Mouse (Mus musculus) left cerebral cortex, postnatal 36 days (tissue): Measurements from ENCODE around the gene D630039A03Rik. TPM values are rescaled to one million over a fixed set of nuclear protein-coding genes. Genes with fewer than 3 reads are reported as not detected.

ENCODE experiments used
- DNase-seq, 2 experiments: peaks; one replicate each; pipeline ENCODE4 v3.0.0; 2021 to 2022; ENCODE audit warnings: low spot score in 2 of 2, mixed read lengths in 1 of 2
- intact Hi-C: fragments of 180-260 bp; cut with DNase I; formaldehyde crosslinking; loops from one replicate; pipeline ENCODE4 v1.15.1; 2025
- total RNA-seq, 2 experiments: library from RNA; stranded (reverse); gene quantifications; 2 replicates each; pipeline ENCODE4 v1.2.3; 2021

Gene D630039A03Rik
- total RNA-seq, 2 experiments from 2014 or later = 0.15 to 0.18 TPM

DNA sequence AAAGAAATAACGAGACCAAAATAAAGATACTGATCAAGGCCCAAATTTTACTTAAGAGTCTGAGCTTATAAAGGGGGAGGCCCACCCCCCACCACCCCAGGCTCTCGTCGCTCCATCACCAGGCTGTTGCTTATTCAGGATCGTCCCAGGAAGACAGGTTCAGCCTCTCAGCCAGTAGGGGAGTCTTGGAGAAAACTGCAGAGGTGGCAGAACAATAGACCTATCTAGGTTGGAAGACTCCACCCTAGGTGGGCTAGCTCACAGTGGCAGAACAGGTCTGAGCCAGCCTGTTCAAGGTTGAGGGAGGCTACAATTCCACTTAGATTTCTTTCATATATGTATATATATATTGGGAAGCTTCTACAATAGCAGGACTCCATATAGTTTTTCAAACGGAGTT, 18.1 kb upstream of the D630039A03Rik start:
- intact Hi-C loops = no loop called here
- no peak for DNase-seq

DNA sequence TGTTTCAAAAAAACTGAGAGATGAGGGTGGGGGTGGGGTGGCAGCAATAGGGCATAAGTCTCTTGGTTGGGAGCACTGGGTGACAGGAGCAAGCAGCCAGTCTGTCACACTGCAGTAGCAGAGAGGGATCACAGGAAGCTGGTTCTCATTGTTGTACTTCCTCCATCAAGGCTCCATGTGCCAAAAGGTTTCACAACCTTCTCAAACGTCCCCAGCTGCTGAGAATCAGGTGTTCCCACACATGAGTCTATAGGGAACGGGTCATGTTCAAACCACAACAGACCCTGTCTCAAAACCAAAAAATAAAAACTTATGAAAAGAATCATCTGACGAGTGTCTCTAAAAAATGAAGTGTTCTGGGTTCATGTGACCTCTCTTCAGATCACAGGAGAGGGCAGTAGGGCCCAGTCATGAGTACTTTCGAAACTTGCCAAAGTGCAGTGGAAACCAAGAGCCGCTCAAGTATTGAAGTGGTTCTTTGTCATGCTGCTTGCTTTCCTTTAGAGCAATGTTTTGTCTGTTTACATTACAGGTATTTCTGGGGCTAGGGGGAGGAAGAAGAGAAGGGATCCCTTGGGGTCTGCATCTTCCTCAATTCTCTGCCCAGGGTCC, 14.6 kb upstream of the D630039A03Rik start:
- intact Hi-C loops = no loop called here
- no peak for DNase-seq

- intact Hi-C loops = no loop called here
- no peak for DNase-seq
Measured at GRCm38 (mm10) chr4:57927464-57928205, 11.5 kb upstream of the D630039A03Rik start.

DNA sequence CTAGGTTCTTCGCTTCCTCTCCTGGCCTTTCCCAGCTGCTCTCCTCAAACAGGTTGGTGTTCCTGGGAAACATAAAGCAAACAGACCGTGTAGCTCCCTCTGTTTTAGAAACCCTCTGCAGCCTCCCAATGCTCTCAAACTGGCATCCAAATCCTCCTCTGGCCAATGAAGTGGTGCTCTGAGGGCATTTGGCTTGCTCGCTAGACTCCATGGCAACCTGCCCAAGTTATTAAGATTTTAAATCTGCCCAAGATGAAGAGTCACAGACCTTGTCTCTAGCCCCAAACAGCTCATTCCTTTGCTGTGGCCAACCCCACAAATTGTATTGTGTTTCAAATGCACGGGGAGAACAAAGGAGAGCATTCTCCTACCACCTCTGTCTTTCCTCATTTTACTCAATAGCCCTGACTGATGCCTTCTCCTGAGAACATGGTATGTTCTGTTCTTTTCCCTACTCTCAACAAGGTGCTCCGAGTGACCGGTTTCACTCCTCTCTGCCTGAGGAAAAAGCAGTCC, 8.5 kb upstream of the D630039A03Rik start:
- intact Hi-C loops = no loop called here
- no peak for DNase-seq

DNA sequence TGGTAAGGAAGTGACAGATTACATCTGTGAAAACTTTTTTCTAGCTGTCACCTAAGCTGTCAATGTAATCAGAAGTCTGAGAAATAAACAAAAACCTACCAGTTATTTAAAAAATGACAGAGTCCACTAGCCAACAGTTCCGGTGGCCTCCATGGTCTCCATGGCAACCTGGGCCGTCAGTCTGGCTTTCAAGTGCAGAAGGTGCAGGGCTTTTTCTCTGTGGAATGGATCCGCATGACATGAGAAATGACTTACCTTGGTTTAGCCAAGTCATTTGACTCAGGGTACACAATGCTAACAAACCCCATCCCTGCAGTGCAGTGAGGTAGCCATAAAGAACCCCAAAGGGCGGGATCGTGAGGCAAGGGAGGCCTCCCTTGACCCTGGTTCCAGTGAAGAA, 6.1 kb upstream of the D630039A03Rik start:
- intact Hi-C loops = no loop called here
- DNase-seq = no peak

DNA sequence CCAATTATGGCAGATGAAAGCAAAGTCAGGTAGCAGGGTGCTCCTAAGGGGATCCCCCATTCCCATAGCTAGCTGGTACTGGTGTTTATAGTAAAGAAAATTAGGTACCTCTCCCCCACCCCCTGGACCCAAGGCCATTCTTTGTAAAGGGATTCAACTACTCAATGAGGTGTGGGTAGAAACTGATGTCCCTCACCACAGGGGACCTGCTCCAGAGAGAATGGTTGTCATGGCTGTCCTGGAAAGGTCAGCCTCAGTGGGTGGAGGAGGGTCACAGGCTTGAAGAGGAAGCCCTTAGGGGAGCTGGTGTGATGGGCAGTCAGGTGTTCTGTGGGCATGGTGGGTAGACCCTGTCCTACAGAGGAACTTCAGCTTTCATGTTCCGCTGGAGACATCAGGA, 4.4 kb upstream of the D630039A03Rik start:
- intact Hi-C loops = no loop called here
- DNase-seq = no peak

DNA sequence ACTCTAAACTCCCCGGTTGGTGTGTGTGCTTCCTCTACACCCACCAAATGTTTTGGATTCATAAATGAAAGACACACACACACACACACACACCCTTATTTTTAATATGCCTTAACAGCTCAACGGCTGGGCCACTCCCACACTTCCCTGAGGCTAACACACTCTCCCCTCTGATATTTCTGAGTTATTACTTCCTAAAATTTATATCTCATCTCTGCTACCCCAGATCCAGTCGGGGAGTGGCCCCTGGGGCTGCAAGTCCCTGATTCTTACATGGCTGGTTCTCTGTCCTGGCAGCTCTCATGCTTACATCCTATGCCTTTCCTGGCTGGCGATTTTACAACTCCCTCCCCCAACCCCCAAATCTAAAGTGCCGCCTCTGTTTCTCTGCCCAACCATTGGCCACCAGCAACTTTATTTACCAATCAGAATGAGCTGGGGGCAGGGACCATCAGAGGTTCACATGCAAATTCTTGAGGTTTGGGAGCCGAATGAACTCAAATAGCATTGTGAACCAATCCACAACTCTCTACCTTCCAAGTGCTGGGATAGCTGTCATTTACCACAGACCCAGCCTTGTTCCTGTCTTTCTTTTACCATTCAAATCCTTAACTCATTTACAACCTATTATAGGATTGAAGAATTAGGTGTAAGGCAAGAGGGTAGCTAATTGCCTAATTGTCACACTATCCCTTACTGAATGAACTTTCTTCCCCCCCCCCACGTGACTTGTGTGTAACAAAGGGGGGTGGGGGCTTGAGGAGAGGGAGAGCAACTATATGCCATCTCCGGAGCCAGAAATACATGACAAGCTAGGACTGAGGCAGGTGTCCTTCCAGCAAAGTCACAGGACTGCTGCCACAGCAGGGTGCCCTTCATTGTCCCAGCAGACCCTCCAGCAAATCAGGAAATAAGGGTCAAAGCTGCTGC, 3.7 kb upstream of the D630039A03Rik start:
- intact Hi-C loops = no loop called here
- no peak for DNase-seq

GRCm38 (mm10) chr4:57916711-57917110, 614 bp upstream of the D630039A03Rik start:
- no peak for DNase-seq
- intact Hi-C loops = no loop called here

GRCm38 (mm10) chr4:57915216-57915965, 706 bp downstream of the D630039A03Rik start:
- intact Hi-C loops = no loop called here
- DNase-seq = peak in 1 of 2 experiments; percentile 23

- DNase-seq = no peak
- intact Hi-C loops = no loop called here
Measured at GRCm38 (mm10) chr4:57914193-57915190, 1.6 kb downstream of the D630039A03Rik start.

DNA sequence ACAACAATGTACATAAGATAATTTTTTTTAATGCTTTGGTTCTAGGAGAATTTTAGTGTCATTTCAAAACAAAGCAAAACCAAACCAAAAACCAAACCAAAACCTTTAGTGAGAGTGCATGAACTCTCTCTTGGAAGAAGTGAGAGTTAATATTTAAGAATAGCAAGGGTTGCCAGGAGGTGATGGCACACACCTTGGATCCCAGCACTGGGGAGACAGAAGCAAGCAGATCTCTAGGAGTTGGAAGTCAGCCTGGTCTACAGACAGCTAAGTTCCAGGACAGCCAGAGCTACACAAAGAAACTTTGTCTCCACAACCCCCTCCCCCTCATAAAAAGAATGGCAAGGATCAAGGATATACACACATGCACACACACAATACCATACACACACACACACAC, 3.1 kb downstream of the D630039A03Rik start:
- no peak for DNase-seq
- intact Hi-C loops = no loop called here

DNA sequence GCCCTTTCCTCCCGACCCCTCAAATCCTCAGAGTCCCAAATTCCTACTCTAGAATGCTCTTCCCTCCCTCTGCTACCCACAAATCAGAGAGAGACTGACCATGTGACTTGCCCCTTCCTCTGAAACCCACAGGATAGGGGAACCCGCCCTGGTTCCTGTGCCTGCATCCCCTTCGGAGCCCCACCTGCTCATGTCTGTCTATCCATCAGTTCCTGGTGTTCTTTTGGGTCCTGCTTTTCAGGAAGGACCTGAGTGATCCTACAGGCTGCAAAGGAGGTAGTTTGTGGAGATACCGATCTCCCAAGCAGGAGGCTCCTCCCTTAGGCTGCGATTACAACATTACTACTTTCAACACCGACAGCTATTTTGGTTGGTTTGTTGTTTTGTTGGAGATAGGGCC, 7.2 kb downstream of the D630039A03Rik start:
- no peak for DNase-seq
- intact Hi-C loops = no loop called here

GRCm38 (mm10) chr4:57906708-57907107, 9.4 kb downstream of the D630039A03Rik start:
- intact Hi-C loops = no loop called here
- DNase-seq = no peak

- intact Hi-C loops = loop anchor here (2.0 kb wide), 1 partner anchor 232 kb away; no protein-coding TSS in a partner anchor
- no peak for DNase-seq
Measured at GRCm38 (mm10) chr4:57904638-57905037, 11.5 kb downstream of the D630039A03Rik start.

DNA sequence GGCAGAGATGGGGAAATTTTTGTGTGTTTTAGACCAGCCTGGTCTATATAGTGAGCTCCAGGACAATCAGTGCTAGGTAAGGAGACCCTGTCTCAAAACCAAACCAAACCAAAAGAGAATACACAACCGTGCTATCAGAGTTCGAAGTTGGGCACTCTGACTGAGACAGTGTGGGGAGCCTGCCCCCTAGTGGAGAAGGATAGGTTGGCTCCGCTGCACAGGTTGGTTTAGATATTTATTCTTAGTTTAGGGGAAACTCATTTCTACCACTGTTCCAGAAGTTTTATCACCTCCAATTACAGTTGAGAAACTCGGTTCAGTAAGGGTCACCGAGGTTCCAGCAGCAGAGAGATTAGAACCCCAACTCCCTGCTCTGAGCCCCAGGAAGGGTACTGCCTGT, 11.9 kb downstream of the D630039A03Rik start:
- intact Hi-C loops = loop anchor here (2.0 kb wide), 1 partner anchor 231 kb away; no protein-coding TSS in a partner anchor

GRCm38 (mm10) chr4:57902619-57903018, 13.5 kb downstream of the D630039A03Rik start:
- DNase-seq = no peak
- intact Hi-C loops = no loop called here

More for the DNA sequence above, 11.9 kb downstream of the D630039A03Rik start:
- peak; percentile 39 to 51 for DNase-seq

GRCm38 (mm10) chr4:57901210-57901609, 14.9 kb downstream of the D630039A03Rik start:
- intact Hi-C loops = loop anchor here (2.0 kb wide), 2 partner anchors 178 to 350 kb away; no protein-coding TSS in a partner anchor
- DNase-seq = no peak

DNA sequence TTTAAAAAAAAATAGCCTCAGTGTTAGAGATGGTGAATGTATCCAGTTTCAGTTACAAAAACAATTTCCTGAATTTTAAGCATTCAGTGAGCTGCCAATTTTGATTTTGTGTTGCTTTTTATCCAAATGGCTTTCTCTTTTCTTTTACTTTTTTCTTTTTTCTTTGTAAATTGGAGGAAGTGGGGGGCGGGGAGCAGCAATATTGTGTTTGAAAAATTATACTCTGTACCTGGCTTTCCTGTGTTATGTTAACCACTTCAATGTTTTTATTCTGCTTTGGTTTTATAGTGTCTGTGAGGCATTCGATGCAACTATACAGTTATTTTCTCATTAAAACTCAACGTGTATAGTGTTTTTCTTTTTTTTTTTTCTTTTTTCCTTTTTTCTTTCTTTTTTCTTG, 19.5 kb downstream of the D630039A03Rik start:
- intact Hi-C loops = no loop called here

More for the DNA sequence above, 19.5 kb downstream of the D630039A03Rik start:
- DNase-seq = no peak
